Mouse (Mus musculus): ENCODE data around the gene Bcl11a. TPM values are rescaled to one million over a fixed set of nuclear protein-coding genes. Genes with fewer than 3 reads are reported as not detected.

Bcl11a gene
- total RNA-seq (2021): 1 to 10 TPM; 4.1 to 5.0 TPM
- long read RNA-seq, experiment 1, full-length matches to known transcripts: 3 of 3 reads
- long read RNA-seq, experiment 1, partial matches to known transcripts: 0 of 3 reads
- long read RNA-seq, experiment 1, other reads (novel, unspliced or antisense): 0 of 3 reads
- long read RNA-seq, experiment 2, partial matches to known transcripts: 1 of 3 reads
- long read RNA-seq, experiment 2, other reads (novel, unspliced or antisense): 0 of 3 reads

DNA sequence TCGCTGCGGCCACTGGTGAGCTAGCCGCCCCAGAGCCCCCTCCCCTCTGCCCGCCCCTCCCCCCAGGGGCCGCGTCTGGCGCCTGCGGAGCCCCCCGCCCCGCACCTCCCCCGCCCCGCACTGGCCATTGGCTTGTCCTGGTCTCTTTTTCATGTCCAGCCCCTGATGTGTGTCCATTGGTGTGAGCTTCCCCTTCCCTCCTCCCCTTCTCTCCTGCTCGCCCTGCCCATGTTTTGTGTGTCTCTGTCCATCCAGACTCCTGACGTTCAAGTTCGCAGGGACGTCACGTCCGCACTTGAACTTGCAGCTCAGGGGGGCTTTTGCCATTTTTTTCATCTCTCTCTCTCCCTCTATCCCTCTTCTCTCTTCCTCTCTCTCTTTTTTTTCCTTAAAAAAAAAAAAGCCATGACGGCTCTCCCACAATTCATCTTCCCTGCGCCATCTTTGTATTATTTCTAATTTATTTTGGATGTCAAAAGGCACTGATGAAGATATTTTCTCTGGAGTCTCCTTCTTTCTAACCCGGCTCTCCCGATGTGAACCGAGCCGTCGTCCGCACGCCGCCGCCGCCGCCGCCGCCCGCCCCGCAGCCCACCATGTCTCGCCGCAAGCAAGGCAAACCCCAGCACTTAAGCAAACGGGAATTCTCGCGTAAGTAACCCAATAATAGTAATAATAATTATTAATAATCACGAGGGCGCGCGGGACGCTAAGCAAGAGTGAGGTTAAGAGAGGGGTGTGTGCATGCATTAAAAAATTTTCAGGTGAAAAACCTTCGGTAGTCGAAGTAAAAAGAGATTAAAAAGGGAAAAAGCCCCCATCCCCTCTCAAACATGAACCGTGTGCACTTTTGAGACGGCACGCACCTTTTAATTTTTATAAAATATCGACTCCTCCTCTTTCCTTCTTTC is at the start of gene Bcl11a:
Gene Bcl11a (plus strand): TSS at position 262 of the 911 bp plus-strand sequence.
- DNase-seq: peak; percentile 23 to 46
- intact Hi-C loops (cut with DNase I): no loop called here

DNA sequence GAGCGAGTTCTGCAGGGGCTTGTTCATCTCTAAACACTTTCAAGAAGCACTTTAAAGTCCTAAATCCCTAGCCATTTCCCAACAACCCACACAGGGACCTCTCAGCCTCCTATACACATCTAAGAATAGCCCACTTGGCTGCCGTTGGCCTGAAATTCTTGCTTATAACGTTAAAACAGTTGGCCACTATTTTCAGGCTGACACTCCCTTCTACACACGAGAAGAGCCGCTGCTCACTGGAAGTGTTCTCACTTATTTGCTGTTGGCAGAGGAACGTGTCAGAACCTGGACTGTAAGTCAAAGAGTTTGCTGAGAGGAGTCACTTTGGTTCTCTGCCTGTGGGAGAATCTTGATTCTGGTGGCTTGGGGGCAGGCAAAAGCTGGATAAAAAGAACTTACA is 33.8 kb upstream of the Bcl11a start:
- intact Hi-C loops (cut with DNase I): no loop called here
- no peak for DNase-seq

GRCm38 (mm10) chr11:24049226-24050031 is 28.4 kb upstream of the Bcl11a start:
- intact Hi-C loops (cut with DNase I): loop anchor here (2.0 kb wide), 1 partner anchor 1813 kb away; no protein-coding TSS in a partner anchor

GRCm38 (mm10) chr11:24050032-24050757 is 27.7 kb upstream of the Bcl11a start:
- no peak for DNase-seq
- intact Hi-C loops (cut with DNase I): no loop called here

More at GRCm38 (mm10) chr11:24049226-24050031, 28.4 kb upstream of the Bcl11a start:
- peak; percentile 80 to 85 for DNase-seq

GRCm38 (mm10) chr11:24052882-24053281 is 25.0 kb upstream of the Bcl11a start:
- no peak for DNase-seq
- intact Hi-C loops (cut with DNase I): no loop called here

DNA sequence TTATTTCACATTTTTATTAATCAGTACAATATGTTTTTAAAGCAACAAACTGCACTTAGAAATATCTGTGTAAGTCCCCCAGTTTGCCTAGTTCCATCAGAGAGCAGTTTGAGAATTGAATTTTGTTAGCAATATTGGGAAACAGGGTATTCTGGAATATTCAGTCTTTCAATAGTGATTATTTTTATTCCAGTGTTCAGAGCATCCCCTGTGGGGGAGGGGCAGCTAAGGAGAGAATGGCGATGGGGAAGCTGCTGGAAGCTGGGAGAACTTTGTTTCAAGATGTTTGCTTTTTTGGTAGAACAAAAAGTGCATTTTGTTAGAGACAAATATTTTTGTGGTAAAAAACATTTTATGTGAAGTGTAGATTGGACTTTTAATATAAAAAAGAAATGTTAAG is 18.7 kb upstream of the Bcl11a start:
- DNase-seq: no peak
- intact Hi-C loops (cut with DNase I): no loop called here

GRCm38 (mm10) chr11:24060428-24060827 is 17.4 kb upstream of the Bcl11a start:
- no peak for DNase-seq
- intact Hi-C loops (cut with DNase I): no loop called here

DNA sequence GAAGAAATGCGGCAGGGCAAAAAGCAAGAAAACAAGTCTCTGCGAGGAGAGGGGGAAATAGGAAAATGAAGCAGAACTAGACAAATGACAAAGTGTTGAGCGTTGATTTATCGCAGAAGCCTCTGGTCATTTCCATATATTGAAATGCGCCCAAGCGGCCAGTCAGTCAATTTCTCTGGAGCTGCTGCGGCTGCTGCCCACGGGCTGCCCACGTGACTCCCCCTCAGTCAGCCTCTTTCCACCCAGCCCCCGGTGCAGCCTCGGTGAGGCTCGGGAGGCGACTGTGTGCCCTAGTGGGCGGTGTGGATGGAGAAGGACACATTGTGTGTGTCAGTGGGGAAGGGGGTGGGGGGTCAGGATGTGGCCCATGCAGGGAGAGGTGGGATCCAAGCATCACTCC is 16.0 kb upstream of the Bcl11a start:
- intact Hi-C loops (cut with DNase I): no loop called here
- DNase-seq: no peak

DNA sequence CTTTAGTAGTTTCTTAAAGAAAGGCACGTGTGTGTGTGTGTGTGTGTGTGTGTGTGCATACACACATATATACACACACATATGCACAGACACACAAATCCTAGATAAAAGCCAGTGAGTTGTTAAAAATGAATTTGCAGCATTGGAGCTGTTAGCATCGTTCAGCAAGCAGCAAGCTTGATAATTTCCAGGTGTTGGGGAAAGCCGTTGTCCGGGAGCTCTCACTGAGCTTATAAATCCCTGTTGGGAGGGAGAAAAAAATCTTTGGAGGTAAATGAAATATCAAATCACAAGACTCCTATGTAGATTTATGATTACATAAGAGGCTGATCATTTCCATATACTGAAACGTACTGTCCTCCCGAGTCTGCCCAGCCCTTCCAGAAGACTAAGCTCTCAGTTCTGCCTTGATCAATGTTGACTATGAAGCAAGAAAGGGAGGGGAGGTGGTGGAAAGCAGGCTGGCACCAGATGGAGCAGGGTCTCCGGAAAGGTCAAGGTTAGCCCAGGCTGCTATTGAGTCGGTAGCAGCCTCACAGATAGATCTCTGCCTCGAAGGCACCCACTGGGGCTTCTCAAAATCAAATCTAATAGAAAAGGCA is 15.3 kb upstream of the Bcl11a start:
- DNase-seq: no peak
- intact Hi-C loops (cut with DNase I): no loop called here

DNA sequence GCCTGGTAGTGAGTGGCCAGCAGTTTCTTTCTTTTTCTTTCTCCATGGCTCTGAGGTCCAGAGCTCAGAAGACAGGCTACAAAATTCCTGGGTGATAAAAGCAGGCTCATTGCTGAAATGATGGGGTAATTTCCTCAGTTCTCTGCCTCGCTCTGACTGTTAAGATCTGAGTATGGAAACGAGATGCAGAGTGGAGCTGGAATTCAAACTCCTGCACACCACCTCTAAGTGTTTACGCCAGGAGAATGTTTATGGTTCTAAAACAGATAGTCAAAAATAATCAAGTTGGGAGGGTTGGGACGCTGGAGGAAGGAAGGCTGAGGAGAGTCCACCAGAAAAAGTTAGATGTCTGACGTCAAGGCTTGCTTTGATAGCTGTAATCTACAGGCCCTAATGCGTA is 13.6 kb upstream of the Bcl11a start:
- intact Hi-C loops (cut with DNase I): no loop called here
- DNase-seq: no peak

GRCm38 (mm10) chr11:24065313-24065712 is 12.5 kb upstream of the Bcl11a start:
- DNase-seq: no peak
- intact Hi-C loops (cut with DNase I): no loop called here

DNA sequence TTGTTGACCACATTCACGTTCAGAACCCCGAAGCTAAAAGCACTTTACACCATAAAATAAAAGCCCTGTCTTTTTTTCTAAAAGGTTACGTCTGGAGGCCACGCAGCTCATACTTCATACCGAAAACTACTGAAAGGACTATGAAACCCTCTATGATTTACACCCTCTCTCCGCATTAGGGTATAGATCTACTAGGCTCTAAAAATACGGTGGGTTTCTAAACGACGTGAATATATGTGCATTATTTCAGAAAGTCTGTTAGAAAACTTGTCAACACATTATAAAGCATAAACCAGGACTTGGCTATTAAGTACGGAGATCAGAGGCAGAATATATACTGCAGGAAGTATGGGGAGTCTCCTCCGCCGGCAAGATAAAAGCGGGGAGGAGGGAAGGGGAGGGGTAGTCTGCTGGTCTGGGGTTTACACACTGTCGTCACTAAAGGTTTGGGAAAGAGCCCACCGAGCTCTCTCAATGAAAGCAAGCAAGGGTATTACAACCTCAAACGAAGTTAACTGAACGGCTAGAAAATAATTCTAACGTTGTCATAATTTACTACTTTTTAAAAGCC is 3.8 kb upstream of the Bcl11a start:
- intact Hi-C loops (cut with DNase I): no loop called here
- DNase-seq: no peak

GRCm38 (mm10) chr11:24074634-24075104 is 3.2 kb upstream of the Bcl11a start, which contains the start of gene A830031A19Rik:
TSS of gene A830031A19Rik (minus strand) at chr11:24075054.
- intact Hi-C loops (cut with DNase I): no loop called here

GRCm38 (mm10) chr11:24075486-24076126 is 2.2 kb upstream of the Bcl11a start:
- intact Hi-C loops (cut with DNase I): no loop called here
- DNase-seq: no peak

More at GRCm38 (mm10) chr11:24074634-24075104, 3.2 kb upstream of the Bcl11a start, which contains the start of gene A830031A19Rik:
- DNase-seq: no peak

DNA sequence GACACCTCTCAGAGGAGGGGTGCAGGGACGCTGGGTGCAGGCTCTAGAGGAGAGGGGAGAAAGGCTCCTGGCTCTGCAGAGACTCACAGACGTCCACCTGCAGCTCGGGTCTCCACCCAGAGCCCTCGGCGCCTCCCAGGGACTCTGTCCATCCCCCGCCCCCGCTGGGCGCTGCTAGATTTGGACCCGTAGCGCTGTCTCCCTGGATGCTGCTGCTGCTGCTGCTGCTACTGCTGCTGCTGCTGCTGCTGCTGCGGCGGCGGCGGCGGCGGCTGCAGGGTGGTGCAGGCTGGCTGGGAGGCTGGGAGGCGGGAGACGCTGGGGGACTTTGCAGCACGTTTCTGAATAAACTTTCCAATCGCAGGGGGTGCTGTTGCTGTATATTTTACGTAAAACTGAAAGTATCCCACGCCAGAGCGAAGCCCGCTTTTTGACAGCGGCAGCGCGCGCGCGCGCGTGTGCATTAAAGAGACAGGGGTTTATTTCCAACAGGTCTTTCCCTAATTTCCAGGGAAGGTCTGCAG is 1.7 kb upstream of the Bcl11a start:
- intact Hi-C loops (cut with DNase I): no loop called here
- DNase-seq: peak; percentile 47 to 64

GRCm38 (mm10) chr11:24076821-24077730 is 780 bp upstream of the Bcl11a start:
- intact Hi-C loops (cut with DNase I): no loop called here
- peak; percentile 52 to 59 for DNase-seq

DNA sequence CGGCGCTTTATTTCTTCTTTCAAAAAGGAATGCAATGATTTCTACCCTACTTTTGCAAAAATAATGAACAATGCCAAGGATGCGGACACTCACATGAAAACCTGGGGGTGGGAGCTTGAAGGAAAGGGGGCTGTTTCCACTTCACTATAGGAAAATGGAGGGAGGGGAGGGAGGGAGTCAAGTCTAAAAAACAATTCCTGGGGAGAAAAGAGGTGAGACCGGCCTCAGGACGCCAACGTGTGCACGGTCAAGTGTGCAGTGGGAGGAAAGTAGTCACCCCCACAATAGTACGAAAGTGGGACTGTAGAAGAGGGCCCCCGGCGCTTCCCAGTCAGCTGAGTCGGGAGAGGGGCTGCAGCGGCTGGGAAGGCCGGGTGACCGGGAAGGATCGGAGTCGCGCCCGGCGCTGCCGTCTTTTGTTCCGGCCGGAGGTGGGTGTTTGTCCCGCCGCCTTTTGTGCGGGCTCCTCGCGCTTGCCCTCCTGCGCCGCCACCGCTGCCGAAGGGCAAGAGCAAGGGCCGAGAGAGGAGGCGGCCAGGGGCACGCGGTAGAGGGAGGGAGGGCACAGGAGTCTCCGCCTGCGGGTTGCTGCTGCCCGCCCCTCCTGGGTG is 955 bp downstream of the Bcl11a start:
- DNase-seq: peak; percentile 54 to 56
- intact Hi-C loops (cut with DNase I): no loop called here
